Mouse (Mus musculus) kidney, adult 2 months (tissue): Measurements from ENCODE around the gene Fbxl8.

Experiments
- CTCF ChIP-seq: fragments of 200-500 bp; conservative IDR thresholded peaks from 2 replicates; pipeline ENCODE4 v1.5.1; 2011; ENCODE audit warnings: low read depth, mild to moderate bottlenecking, control low read depth, low read length, moderate library complexity, mixed read lengths; ENCODE audit not compliant: insufficient read depth, insufficient read length
- POLR2A ChIP-seq: fragments of 200-500 bp; IDR thresholded peaks from one replicate; pipeline ENCODE4 v1.6.1; 2011; ENCODE audit warnings: low read depth, low read length, control low read depth

- TF ChIP-seq CTCF (no peak), POLR2A (no peak)
Measured at GRCm38 (mm10) chr8:105254966-105255350, 9.5 kb upstream of the Fbxl8 start, which contains the start of gene B3gnt9.
